Mouse (Mus musculus) brain, embryonic 14.5 days (tissue): ENCODE measurements around the gene Nek3.

Experiments
- CTCF ChIP-seq: fragments of 200-500 bp; IDR thresholded peaks from 2 replicates; pipeline ENCODE4 v1.5.1; 2012; ENCODE audit warnings: inconsistent platforms, mild to moderate bottlenecking, moderate library complexity, borderline replicate concordance; ENCODE audit not compliant: insufficient read depth, insufficient read length; ENCODE audit errors: extremely low read depth
- POLR2A ChIP-seq: fragments of 200-500 bp; IDR thresholded peaks from 2 replicates; pipeline ENCODE4 v1.6.1; 2012; ENCODE audit warnings: mild to moderate bottlenecking, inconsistent platforms, borderline replicate concordance; ENCODE audit not compliant: poor library complexity, insufficient read depth, insufficient read length, severe bottlenecking; ENCODE audit errors: extremely low read depth

GRCm38 (mm10) chr8:22165251-22166079 lies 770 bp downstream of the Nek3 start:
- TF ChIP-seq CTCF = no peak
- TF ChIP-seq POLR2A = no peak
